Mouse (Mus musculus) erythroid progenitor cell, adult 5-6 weeks (primary cell): ENCODE measurements around the gene Gm15319. TPM values are rescaled to one million over a fixed set of nuclear protein-coding genes. Genes with fewer than 3 reads are reported as not detected.
"Not testable (repeated sequence)": the region's sequence is repeated elsewhere in the genome, so short reads cannot be mapped to it uniquely, and the experiment has no call there.

Source experiments
- ATAC-seq: replicated peaks from 2 replicates; pipeline ENCODE4 v1.8.0; 2016; ENCODE audit warnings: moderate number of reproducible peaks, mild to moderate bottlenecking, moderate TSS enrichment, inconsistent platforms; ENCODE audit not compliant: poor library complexity, low FRiP score, severe bottlenecking
- total RNA-seq, 2 experiments: library from RNA; stranded (forward) in 1 of 2; stranded (reverse) in 1 of 2; fragments of 150-400 nt in 1 of 2; fragments of 186-747, 209-891 nt in 1 of 2; gene quantifications; 2 replicates each; pipeline versions ENCODE4 v1.2.3 to v1.2.4; 2015 to 2017; ENCODE audit warnings: low replicate concordance in 2 of 2

Gene Gm15319
- total RNA-seq, 2 experiments from 2014 or later = not detected

- ATAC-seq = not testable (repeated sequence)
These were observed 60.3 kb downstream of the Gm15319 start for GRCm38 (mm10) chr8:20302759-20303158.

GRCm38 (mm10) chr8:20300042-20300441 lies 63.0 kb downstream of the Gm15319 start:
- ATAC-seq = not testable (repeated sequence)

- not testable (repeated sequence) for ATAC-seq
These were observed 65.0 kb downstream of the Gm15319 start for GRCm38 (mm10) chr8:20297939-20298505.

GRCm38 (mm10) chr8:20296803-20297702 lies 66.0 kb downstream of the Gm15319 start:
- peak; percentile 99 for ATAC-seq

GRCm38 (mm10) chr8:20295881-20296280 lies 67.1 kb downstream of the Gm15319 start:
- not testable (repeated sequence) for ATAC-seq

GRCm38 (mm10) chr8:20294826-20295225 lies 68.2 kb downstream of the Gm15319 start:
- not testable (repeated sequence) for ATAC-seq

- not testable (repeated sequence) for ATAC-seq
These were observed 69.0 kb downstream of the Gm15319 start for GRCm38 (mm10) chr8:20293966-20294365.

GRCm38 (mm10) chr8:20290015-20290414 lies 73.0 kb downstream of the Gm15319 start:
- ATAC-seq = not testable (repeated sequence)

- not testable (repeated sequence) for ATAC-seq
These were observed 74.1 kb downstream of the Gm15319 start for GRCm38 (mm10) chr8:20288878-20289277.

- not testable (repeated sequence) for ATAC-seq
These were observed 75.3 kb downstream of the Gm15319 start for GRCm38 (mm10) chr8:20287706-20288105.
